Comparison of ENCODE assay signal across 12 mouse cellular contexts in genomic region chr19:23036782-23037477, GRCm38 (mm10).
A peak's percentile ranks its signal among the peaks of the same experiment; 100 is the strongest.
DNase-seq lines count a peak whose midpoint lies in the region; ATAC-seq and TF ChIP-seq lines count a peak whose summit lies in the region.
"Had no signal": no experiment of that assay in that cellular context is flagged by ENCODE, and none has a peak within 500 bp of the region (broad histone marks: within the 10 kb centered on the region; RNA-seq: fewer than 3 reads in every experiment).

No protein-coding gene starts in this region.

- H3K27ac ChIP-seq in limb, embryonic 12.5 days, result no peak overlapping the region
- H3K27ac ChIP-seq in limb, embryonic 10.5 days, result no peak overlapping the region
- peak overlapping the region; percentile 74 for H3K27ac ChIP-seq in olfactory bulb, adult 2 months (ENCODE audit: insufficient read depth, low read depth, low read length)
- H3K27ac ChIP-seq: hindbrain, embryonic 15.5 days had no signal

- 0 out of 2 replicates have a peak overlapping the region, but pooled peaks have one; percentile 8 for H3K9ac ChIP-seq in limb, embryonic 12.5 days (replicated peaks)
- H3K9ac ChIP-seq: hindbrain, embryonic 15.5 days had no signal

- intact Hi-C loops in gastrocnemius, postnatal 36 days (cut with DNase I), result no loop called here

- H3K4me2 ChIP-seq in limb, embryonic 12.5 days, result no peak overlapping the region
- H3K4me2 ChIP-seq: heart, embryonic 11.5 days; hindbrain, embryonic 15.5 days had no signal

- H3K36me3 ChIP-seq in limb, embryonic 12.5 days, result no peaks in the 10 kb centered on the region
- no peaks in the 10 kb centered on the region for H3K36me3 ChIP-seq in limb, embryonic 10.5 days
- H3K36me3 ChIP-seq: hindbrain, embryonic 15.5 days had no signal

- no peak for TF ChIP-seq CTCF in olfactory bulb, adult 2 months (IDR thresholded peaks at IDR 0.05; ENCODE audit: insufficient read depth, low read depth, low read length)

- H3K4me1 ChIP-seq in limb, embryonic 12.5 days (replicated peaks), result peaks cover 8% of the 10 kb centered on the region; the same call in 1 of the 2 replicates
- peaks cover 10% of the 10 kb centered on the region for H3K4me1 ChIP-seq in limb, embryonic 10.5 days
- peaks cover 22% of the 10 kb centered on the region for H3K4me1 ChIP-seq in olfactory bulb, adult 2 months (ENCODE audit: control insufficient read depth, insufficient read depth, low read length)

- 0 out of 2 replicates have a peak, but pooled peaks cover 6% of the 10 kb centered on the region for H3K9me3 ChIP-seq in limb, embryonic 12.5 days
- no peaks in the 10 kb centered on the region for H3K9me3 ChIP-seq in limb, embryonic 10.5 days (replicated peaks)
- H3K9me3 ChIP-seq: hindbrain, embryonic 15.5 days had no signal

- 50% methylated on average over 11 of the region's 11 CpGs for WGBS in limb, embryonic 12.5 days
- WGBS in limb, embryonic 10.5 days, result 56% methylated on average over 11 of the region's 11 CpGs
- WGBS in olfactory bulb, adult 2 months, result 27% methylated on average over 11 of the region's 11 CpGs

- no peak overlapping the region for H3K4me3 ChIP-seq in limb, embryonic 12.5 days (replicated peaks)
- H3K4me3 ChIP-seq in limb, embryonic 10.5 days, result no peak overlapping the region
- no peak overlapping the region for H3K4me3 ChIP-seq in olfactory bulb, adult 2 months (ENCODE audit: insufficient read depth, low read depth, low read length)
- H3K4me3 ChIP-seq: hindbrain, embryonic 15.5 days had no signal

- ATAC-seq in limb, embryonic 12.5 days (ENCODE audit: insufficient number of reproducible peaks, insufficient read depth, low FRiP score, low TSS enrichment, low read depth), result no peak
- 0 out of 2 replicates have a peak, but pooled peaks have one; percentile 15 for ATAC-seq in common myeloid progenitor, adult 5-6 weeks (replicated peaks; ENCODE audit: low read depth, poor library complexity, severe bottlenecking)

- DNase-seq in frontal cortex, postnatal 36 days (ENCODE audit: low spot score in 2 of 2), result peak; percentile 34 to 43
- DNase-seq in frontal cortex, postnatal 25 days (ENCODE audit: low spot score in 2 of 2), result no peak
- no peak for DNase-seq in limb, embryonic 10.5 days (ENCODE audit: low spot score)
- DNase-seq in cerebellum, postnatal 14 days, result no peak
- no peak for DNase-seq in gastrocnemius, postnatal 36 days
- DNase-seq: embryo, embryonic 11 days; lung, adult 2 months had no signal

- no peak for TF ChIP-seq POLR2A in olfactory bulb, adult 2 months (IDR thresholded peaks at IDR 0.05; ENCODE audit: insufficient read depth, low read depth, low read length)

- H3K27me3 ChIP-seq in limb, embryonic 12.5 days, result peaks cover 3% of the 10 kb centered on the region; the same call in 1 of the 2 replicates
- no peaks in the 10 kb centered on the region for H3K27me3 ChIP-seq in limb, embryonic 10.5 days (ENCODE audit: low read depth, poor library complexity, severe bottlenecking)
- H3K27me3 ChIP-seq: hindbrain, embryonic 15.5 days had no signal

Comparison
In these comparisons a context has a peak if more than half of its experiments do, and no peak if none do; other contexts are left out.
1. DNase-seq: peak in frontal cortex, postnatal 36 days (2 of 2); none in frontal cortex, postnatal 25 days (0 of 2), limb, embryonic 10.5 days (single experiment), cerebellum, postnatal 14 days (0 of 2) and gastrocnemius, postnatal 36 days (0 of 2).